Mouse (Mus musculus): ENCODE measurements around the gene Slc40a1. TPM values are rescaled to one million over a fixed set of nuclear protein-coding genes. Genes with fewer than 3 reads are reported as not detected.
A peak's percentile ranks its signal among the peaks of the same experiment; 100 is the strongest.

Gene Slc40a1
- polyA plus RNA-seq, 1 experiment from 2014 or later: 526 TPM

DNA sequence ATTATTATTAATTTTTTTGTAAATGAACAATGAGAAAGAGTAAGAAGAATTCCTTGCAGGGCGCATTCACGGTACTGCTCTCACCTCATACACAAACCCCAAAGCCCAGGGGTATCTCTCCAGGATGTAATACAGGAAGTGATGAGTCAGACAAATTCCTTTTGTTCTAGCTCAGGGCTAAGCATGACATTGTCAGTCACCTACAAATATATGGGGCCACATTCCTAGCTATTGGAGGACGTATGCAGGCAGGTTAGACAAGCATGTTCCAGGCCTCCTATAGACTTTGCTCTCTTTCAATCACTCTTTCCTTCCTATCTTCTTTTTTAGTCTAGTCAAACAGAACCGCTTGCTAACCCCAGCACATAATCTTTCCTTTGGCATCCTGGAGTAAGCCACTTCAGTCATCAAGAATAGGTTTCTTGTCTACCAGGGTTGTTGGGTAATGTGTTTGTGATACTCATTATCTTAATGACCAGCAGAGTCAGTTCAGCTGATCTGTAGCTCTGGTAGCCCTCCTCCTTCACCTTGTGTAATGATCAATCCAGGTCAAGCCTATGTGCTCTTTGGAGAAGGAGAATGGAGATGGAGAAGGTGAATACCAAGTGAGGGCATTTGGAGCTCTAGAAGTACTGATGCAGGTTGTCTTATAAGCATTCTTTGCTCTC lies 9.1 kb downstream of the Slc40a1 start:
- 0 out of 2 replicates have a peak overlapping the region, but pooled peaks have one; percentile 54 for H3K27ac ChIP-seq (ENCODE audit: low read depth, low read length)
- ATAC-seq: peak; percentile 87

DNA sequence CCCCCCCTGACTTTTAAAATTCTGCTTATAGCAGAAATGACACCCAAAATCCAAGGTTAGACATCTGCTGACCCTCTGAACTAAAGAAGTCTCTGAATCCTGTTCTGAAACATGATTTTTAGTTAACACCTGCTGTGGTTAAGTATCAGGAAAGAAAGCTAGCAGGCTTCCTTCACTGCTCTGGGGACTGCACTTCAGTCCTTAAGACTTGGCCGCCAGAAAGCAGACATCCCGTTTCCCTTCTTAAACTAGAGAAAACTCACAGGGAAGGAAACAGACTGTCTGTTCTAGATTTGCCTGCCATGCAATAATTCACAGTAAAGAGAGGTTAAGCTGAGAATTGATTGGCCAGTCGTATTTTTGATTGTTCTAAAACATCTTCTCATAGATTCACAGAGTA lies 10.1 kb downstream of the Slc40a1 start:
- TF ChIP-seq CTCF (IDR thresholded peaks at IDR 0.05; ENCODE audit: low read depth): no peak
- H3K27me3 ChIP-seq (replicated peaks; ENCODE audit: control insufficient read depth, insufficient read depth, low read length): no peaks in the 10 kb centered on the region
- no peak for ATAC-seq
- H3K4me2 ChIP-seq (replicated peaks; ENCODE audit: low read depth): no peak overlapping the region
- peak overlapping the region; percentile 28; the same call in 1 of the 2 replicates for H3K27ac ChIP-seq (ENCODE audit: low read depth, low read length)
- 66% methylated on average over 3 of the region's 3 CpGs for WGBS
- no peak overlapping the region for H3K4me3 ChIP-seq (ENCODE audit: low read depth, low read length)
- H3K9me3 ChIP-seq (ENCODE audit: control insufficient read depth): no peaks in the 10 kb centered on the region
- H3K9ac ChIP-seq (ENCODE audit: low read depth, low read length): no peak overlapping the region
- H3K36me3 ChIP-seq (ENCODE audit: control insufficient read depth, insufficient read depth): peaks cover 36% of the 10 kb centered on the region
- no peaks in the 10 kb centered on the region for H3K4me1 ChIP-seq (replicated peaks; ENCODE audit: control insufficient read depth, insufficient read depth, low read length)

More for the DNA sequence above, 9.1 kb downstream of the Slc40a1 start:
- peaks cover 28% of the 10 kb centered on the region for H3K36me3 ChIP-seq (ENCODE audit: control insufficient read depth, insufficient read depth)
- no peaks in the 10 kb centered on the region for H3K27me3 ChIP-seq (replicated peaks; ENCODE audit: control insufficient read depth, insufficient read depth, low read length)
- H3K4me3 ChIP-seq (ENCODE audit: low read depth, low read length): no peak overlapping the region
- H3K4me1 ChIP-seq (replicated peaks; ENCODE audit: control insufficient read depth, insufficient read depth, low read length): no peaks in the 10 kb centered on the region
- H3K4me2 ChIP-seq (replicated peaks; ENCODE audit: low read depth): no peak overlapping the region
- no peaks in the 10 kb centered on the region for H3K9me3 ChIP-seq (ENCODE audit: control insufficient read depth)
- TF ChIP-seq CTCF (IDR thresholded peaks at IDR 0.05; ENCODE audit: low read depth): no peak
- 40% methylated on average over 4 of the region's 4 CpGs for WGBS
- H3K9ac ChIP-seq (ENCODE audit: low read depth, low read length): no peak overlapping the region

DNA sequence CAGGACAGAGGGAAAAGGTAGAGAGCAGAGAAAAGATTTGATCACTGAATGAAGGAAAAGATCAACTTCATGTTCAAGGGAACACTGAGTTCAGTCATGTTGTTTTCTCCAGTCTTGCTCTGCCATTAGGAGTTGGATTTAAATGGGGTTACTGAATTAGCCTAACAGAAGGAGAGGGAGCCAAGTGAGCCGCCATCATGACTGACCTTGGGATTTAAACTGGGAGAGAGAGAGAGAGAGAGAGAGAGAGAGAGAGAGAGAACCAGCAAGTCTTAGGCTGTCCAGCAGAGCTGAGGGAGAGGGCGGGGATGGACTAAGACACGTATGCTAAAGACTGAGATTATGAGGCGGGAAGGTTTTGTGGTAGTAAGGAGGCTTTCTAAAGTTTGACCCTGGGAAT lies 12.1 kb downstream of the Slc40a1 start:
- 79% methylated on average over 4 of the region's 4 CpGs for WGBS

DNA sequence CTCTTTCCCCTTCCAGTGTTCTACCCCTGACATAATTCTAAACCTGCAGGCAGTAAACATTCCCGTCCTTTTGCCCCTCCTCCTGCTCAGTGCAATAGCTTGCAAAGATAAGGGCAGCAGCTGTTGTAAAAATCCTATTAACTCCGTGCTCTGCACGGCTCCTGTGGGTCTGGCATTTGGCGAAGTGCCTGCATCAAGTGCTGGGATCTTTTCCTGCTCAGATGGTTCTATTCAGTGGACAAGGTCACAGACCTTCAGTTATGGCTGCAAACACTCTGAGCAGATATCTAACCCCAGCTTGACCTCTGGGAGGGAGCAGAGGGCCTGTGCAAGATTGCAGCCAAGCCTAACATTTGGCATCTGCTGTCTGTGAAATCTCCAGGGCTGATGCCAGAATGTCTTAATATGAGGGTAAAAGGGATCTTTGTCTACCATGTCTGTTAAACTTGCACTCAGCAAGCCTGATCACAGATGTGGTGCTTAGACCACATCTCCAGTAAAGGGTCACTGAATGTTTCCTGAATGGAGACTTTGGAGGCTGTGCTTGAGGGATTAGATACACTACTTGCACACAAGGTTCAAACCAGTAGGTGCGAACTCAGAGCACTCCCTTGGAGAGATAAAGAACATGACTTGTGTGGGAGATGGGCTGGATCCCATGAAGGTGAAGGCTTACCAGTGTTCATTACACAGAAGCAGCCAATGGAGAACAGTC lies 21.1 kb downstream of the Slc40a1 start:
- H3K4me1 ChIP-seq (replicated peaks; ENCODE audit: control insufficient read depth, insufficient read depth, low read length): peaks cover 11% of the 10 kb centered on the region
- H3K9ac ChIP-seq (ENCODE audit: low read depth, low read length): no peak overlapping the region
- no peak for TF ChIP-seq CTCF (IDR thresholded peaks at IDR 0.05; ENCODE audit: low read depth)
- H3K27me3 ChIP-seq (replicated peaks; ENCODE audit: control insufficient read depth, insufficient read depth, low read length): no peaks in the 10 kb centered on the region
- H3K9me3 ChIP-seq (ENCODE audit: control insufficient read depth): no peaks in the 10 kb centered on the region
- WGBS: 7% methylated on average over 5 of the region's 5 CpGs
- no peak overlapping the region for H3K4me3 ChIP-seq (ENCODE audit: low read depth, low read length)
- no peak overlapping the region; the same call in 1 of the 2 replicates for H3K4me2 ChIP-seq (replicated peaks; ENCODE audit: low read depth)
- peak overlapping the region; percentile 73; the same call in 1 of the 2 replicates for H3K27ac ChIP-seq (ENCODE audit: low read depth, low read length)
- H3K36me3 ChIP-seq (ENCODE audit: control insufficient read depth, insufficient read depth): peaks cover 15% of the 10 kb centered on the region
- ATAC-seq: peak; percentile 83

More for the DNA sequence above, 12.1 kb downstream of the Slc40a1 start:
- Histone ChIP-seq H3K9me3 (ENCODE audit: control insufficient read depth) (no peaks in the 10 kb centered on the region), H3K36me3 (ENCODE audit: control insufficient read depth, insufficient read depth) (peaks cover 48% of the 10 kb centered on the region), H3K9ac (ENCODE audit: low read depth, low read length) (no peak overlapping the region), H3K4me2 (replicated peaks; ENCODE audit: low read depth) (no peak overlapping the region), H3K27me3 (replicated peaks; ENCODE audit: control insufficient read depth, insufficient read depth, low read length) (no peaks in the 10 kb centered on the region), H3K4me3 (ENCODE audit: low read depth, low read length) (no peak overlapping the region), H3K27ac (ENCODE audit: low read depth, low read length) (no peak overlapping the region), H3K4me1 (replicated peaks; ENCODE audit: control insufficient read depth, insufficient read depth, low read length) (no peaks in the 10 kb centered on the region)
- no peak for TF ChIP-seq CTCF (IDR thresholded peaks at IDR 0.05; ENCODE audit: low read depth)
- ATAC-seq: no peak

DNA sequence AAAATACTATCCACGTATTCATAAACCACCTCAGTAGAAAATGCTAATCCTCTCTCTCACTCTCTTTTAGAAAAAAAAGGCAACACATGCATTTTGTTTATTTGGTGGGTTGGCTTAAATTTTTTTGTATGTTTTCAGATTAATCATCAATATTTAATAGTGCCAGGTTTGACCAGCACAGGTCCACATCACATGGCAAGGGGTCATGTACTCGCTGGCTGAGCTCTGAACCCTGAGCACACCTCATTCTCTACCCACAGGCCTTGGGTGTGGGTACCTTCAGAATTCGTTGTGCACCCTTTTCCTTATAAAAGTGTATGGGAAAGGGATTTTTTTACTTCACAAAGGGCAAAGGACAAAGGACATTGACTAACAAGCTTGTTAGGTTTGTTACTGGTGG lies 22.2 kb downstream of the Slc40a1 start:
- no peaks in the 10 kb centered on the region for H3K9me3 ChIP-seq (ENCODE audit: control insufficient read depth)
- no peak overlapping the region for H3K4me2 ChIP-seq (replicated peaks; ENCODE audit: low read depth)
- H3K27me3 ChIP-seq (replicated peaks; ENCODE audit: control insufficient read depth, insufficient read depth, low read length): no peaks in the 10 kb centered on the region
- H3K27ac ChIP-seq (ENCODE audit: low read depth, low read length): no peak overlapping the region
- H3K4me3 ChIP-seq (ENCODE audit: low read depth, low read length): no peak overlapping the region
- H3K36me3 ChIP-seq (ENCODE audit: control insufficient read depth, insufficient read depth): peaks cover 5% of the 10 kb centered on the region
- 53% methylated on average over 3 of the region's 3 CpGs for WGBS
- no peak for TF ChIP-seq CTCF (IDR thresholded peaks at IDR 0.05; ENCODE audit: low read depth)
- ATAC-seq: no peak
- H3K9ac ChIP-seq (ENCODE audit: low read depth, low read length): no peak overlapping the region
- peaks cover 11% of the 10 kb centered on the region for H3K4me1 ChIP-seq (replicated peaks; ENCODE audit: control insufficient read depth, insufficient read depth, low read length)

- Histone ChIP-seq H3K4me3 (ENCODE audit: low read depth, low read length) (no peak overlapping the region), H3K4me2 (replicated peaks; ENCODE audit: low read depth) (no peak overlapping the region), H3K9ac (ENCODE audit: low read depth, low read length) (no peak overlapping the region), H3K27me3 (replicated peaks; ENCODE audit: control insufficient read depth, insufficient read depth, low read length) (no peaks in the 10 kb centered on the region), H3K4me1 (replicated peaks; ENCODE audit: control insufficient read depth, insufficient read depth, low read length) (0 out of 2 replicates have a peak, but pooled peaks cover 5% of the 10 kb centered on the region), H3K27ac (ENCODE audit: low read depth, low read length) (no peak overlapping the region), H3K9me3 (ENCODE audit: control insufficient read depth) (no peaks in the 10 kb centered on the region), H3K36me3 (ENCODE audit: control insufficient read depth, insufficient read depth) (no peaks in the 10 kb centered on the region)
- no peak for TF ChIP-seq CTCF (IDR thresholded peaks at IDR 0.05; ENCODE audit: low read depth)
- no peak for ATAC-seq
- WGBS: 24% methylated on average over 1 of the region's 1 CpGs
Observed at GRCm38 (mm10) chr1:45898044-45898443, 28.3 kb downstream of the Slc40a1 start.
